Mouse (Mus musculus) c-Kit-positive CD71-positive TER-119-positive erythroid progenitor cells, embryonic 14.5 days (primary cell): ENCODE results near the gene Tubb2b.
A peak's percentile ranks its signal among the peaks of the same experiment; 100 is the strongest.
"Not testable (repeated sequence)": the region's sequence is repeated elsewhere in the genome, so short reads cannot be mapped to it uniquely, and the experiment has no call there.

Source experiments
- DNase-seq: peaks from one replicate; pipeline ENCODE4 v3.0.0-alpha.2; 2013; ENCODE audit warnings: low spot score

The Tubb2b gene

DNA sequence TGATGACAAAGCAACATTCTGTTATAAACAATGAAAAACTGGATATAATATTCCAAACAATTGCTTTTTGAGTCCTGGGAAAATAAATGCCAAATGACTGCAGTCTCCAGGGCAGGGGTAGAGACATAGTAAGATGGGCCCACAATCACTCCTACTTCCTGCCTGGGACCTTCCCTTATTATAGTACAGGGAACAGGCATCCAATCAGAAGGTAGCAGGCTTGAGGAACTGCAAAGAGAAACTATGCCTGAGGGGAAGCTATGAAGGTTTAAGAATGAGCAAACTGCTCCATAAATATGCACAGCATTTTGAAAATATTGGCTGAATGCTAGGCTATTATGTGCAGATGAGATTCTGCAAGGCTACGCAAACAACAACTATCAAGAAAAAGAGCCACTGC lies 23.3 kb downstream of the Tubb2b start:
- no peak for DNase-seq

- no peak for DNase-seq
Measured at GRCm38 (mm10) chr13:34106256-34106655, 24.0 kb downstream of the Tubb2b start.

- DNase-seq, result no peak
Measured at GRCm38 (mm10) chr13:34105364-34105763, 24.9 kb downstream of the Tubb2b start.

DNA sequence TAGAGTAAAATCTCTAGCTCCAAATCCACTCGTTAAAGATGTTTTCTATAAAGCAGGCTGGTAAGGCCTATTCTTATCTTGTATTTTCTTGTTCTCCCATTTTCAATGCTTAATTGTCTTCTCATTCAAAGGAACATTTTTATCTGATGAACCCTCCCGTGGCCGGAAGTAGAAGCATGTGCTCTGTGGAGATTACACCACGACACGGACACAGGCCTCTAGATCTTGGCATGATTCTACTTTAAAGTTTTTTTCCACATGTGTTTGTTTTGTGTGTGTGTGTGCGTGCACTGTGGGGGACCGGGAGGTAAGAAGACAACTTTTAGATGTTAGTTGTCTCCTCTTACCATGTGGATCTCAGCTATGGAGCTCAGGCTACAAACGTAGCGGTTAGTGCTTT lies 28.4 kb downstream of the Tubb2b start:
- peak; percentile 25 for DNase-seq

DNA sequence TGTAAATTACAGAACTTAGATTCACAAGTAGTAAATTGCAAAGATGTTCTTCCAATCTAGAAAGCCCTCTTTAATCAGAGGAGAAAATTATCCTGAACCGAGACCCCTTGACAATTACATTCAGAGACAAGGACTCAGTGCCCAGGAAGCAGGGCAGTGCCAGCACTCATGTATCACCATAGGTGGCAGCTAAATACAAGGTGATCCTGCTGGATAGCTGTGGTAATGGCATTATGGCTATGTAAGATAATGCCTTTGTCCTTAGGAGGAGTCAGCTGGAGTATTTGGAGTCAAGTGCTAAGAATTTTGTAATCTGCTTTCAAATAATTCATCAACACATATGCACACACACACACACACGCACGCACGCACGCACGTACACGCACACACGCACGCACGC lies 29.0 kb downstream of the Tubb2b start:
- peak; percentile 42 for DNase-seq

GRCm38 (mm10) chr13:34100733-34101132 lies 29.5 kb downstream of the Tubb2b start:
- DNase-seq, result peak; percentile 65

- no peak for DNase-seq
Measured at GRCm38 (mm10) chr13:34097086-34097485, 33.2 kb downstream of the Tubb2b start.

- DNase-seq, result no peak
Measured at GRCm38 (mm10) chr13:34096455-34096854, 33.8 kb downstream of the Tubb2b start.

- no peak for DNase-seq
Measured at GRCm38 (mm10) chr13:34095542-34096435, 34.5 kb downstream of the Tubb2b start.

DNA sequence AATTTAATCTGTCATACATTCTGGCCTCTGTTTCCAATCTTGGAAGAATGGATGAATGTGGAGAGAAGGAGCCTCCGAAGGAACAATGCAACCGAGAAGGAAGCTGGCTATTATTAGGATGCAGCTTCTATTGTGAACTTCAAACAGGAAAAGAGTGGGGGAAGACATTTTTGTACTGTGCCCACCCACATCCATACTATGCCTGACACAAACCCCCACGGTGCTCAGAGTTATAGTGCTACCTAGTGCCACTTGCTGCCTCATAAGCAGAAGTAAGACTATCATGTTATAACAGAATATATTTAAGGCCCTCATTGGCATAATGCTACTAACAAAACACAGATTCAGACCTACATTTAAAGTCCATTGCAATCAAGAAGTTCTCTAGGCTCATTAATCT lies 40.9 kb downstream of the Tubb2b start:
- no peak for DNase-seq

DNA sequence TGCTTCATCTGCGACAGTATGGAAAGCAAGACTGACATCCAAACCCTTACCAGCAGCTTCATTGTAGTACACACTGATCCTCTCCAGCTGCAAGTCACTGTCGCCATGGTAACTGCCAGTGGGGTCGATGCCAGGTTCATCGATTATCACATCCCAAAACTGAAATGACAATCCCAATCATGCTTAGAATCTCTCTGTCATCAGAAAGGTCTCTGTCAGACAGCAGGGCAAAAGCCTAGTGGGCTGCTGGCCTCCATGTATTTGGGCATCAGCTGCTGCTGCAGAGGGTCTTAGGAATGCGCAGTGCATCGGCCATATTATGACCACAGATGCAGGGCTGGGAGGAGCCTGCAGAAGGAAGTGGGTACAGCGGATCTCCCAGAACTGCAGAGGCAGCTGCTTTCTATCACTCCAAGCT lies 41.4 kb downstream of the Tubb2b start:
- no peak for DNase-seq

DNA sequence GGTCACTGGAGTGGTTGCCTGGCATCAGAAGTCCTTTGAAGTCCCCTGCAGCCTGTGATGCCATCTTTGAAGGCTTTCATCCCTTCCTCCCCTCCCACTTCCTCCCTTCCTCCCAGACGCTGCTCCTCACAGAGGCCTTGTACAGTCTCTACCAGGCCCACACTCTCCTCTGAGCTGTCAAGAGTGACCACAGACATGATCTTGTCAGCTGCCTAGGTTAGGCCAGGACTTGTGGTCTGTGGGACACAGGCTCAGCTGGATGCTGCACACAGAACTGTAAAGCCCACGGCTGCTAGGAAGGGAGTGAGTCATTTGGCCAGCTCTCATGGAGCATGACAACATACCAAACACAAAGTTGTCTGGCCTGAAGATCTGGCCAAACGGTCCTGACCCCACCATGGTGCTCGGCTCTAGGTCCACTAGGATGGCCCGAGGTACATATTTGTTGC lies 42.0 kb downstream of the Tubb2b start:
- not testable (repeated sequence) for DNase-seq

DNA sequence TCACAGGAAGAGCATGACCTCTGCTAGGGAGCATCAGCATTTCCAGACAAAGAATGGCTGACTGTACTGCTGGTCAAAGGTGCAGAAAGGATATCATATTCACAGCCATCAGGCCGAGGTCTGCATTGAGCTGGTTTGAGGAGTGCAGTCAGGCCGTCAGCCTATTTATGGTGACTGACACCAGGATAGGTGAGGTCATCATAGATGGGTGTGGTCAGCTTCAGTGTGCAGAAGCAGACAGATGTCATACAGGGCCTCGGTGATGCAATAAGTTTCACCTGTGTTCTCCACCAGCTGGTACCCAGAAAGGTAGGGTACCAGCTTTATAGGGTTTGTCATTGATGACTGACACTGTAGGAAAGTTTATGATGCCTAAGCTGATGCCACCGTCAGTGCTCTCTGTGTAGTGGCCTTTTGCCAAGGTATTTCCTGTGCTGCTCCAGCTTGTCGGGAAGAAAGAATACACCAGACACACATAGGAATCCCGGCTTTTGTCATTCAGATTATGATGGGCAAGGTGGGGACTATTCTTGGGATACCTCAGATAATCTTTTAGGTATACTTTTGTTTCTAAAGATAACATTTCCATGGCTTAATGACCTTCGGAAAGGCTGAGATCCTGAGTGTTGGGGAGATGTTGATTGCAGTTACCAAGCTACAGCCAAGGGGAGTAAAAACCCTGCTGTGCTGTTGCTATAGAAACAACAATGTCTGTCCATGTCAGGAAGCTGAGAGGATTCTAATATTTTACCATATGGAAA lies 43.0 kb downstream of the Tubb2b start:
- no peak for DNase-seq

GRCm38 (mm10) chr13:34084026-34084750 lies 46.1 kb downstream of the Tubb2b start:
- DNase-seq, result no peak

- no peak for DNase-seq
Measured at GRCm38 (mm10) chr13:34081926-34082325, 48.3 kb downstream of the Tubb2b start.

- no peak for DNase-seq
Measured at GRCm38 (mm10) chr13:34079801-34080200, 50.5 kb downstream of the Tubb2b start.

- DNase-seq, result no peak
Measured at GRCm38 (mm10) chr13:34078500-34079280, 51.6 kb downstream of the Tubb2b start.

DNA sequence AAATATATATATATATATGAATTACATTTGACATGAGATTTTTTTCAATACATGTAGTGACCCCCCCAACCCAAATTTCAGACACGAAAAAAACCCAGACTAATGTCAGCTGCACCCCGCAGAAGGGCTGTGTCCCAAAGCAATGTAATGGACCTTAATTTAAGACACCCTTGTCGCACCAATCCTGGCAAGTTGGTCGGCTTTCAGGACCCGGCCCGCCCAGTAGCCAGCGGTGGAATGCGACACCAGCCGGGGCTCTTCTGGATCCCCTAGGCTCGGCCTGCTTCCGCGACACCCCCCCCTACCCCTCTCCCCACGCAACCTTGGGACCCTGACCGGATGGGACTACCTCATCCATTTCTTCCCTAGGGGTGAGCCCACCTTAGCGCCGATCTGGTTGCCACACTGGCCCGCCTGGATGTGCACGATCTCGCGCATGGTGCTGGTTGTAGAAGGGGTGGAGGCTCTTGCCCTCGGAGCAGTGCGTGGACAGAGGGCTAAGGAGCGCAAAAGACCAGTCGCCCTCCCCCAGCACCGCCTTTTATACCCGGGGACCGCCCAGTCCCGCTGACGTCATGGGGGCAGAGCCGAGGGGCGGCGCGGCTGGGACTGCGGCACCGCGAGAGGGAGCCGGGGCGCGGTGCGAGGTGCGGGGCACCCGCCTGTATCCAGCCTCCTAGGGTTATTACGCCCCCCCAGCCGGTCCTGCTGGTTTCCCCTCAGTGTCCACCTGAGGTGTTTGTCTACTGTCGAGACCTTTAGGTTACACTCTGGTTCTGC lies 52.6 kb downstream of the Tubb2b start, which contains the start of gene Tubb2a:
Gene Tubb2a (minus strand): TSS at position 516 of the 780 bp plus-strand sequence.
- DNase-seq, result peak; percentile 79
